Mouse (Mus musculus) forebrain, postnatal 0 days (tissue): ENCODE results near the gene Gart. TPM values are rescaled to one million over a fixed set of nuclear protein-coding genes. Genes with fewer than 3 reads are reported as not detected.
A peak's percentile ranks its signal among the peaks of the same experiment; 100 is the strongest.
"Not testable (repeated sequence)": the region's sequence is repeated elsewhere in the genome, so short reads cannot be mapped to it uniquely, and the experiment has no call there.

Experiments
- ATAC-seq: fragments of 200-750 bp; cut with Nextera tagmentation; 2 replicates; pipeline ENCODE4 v1.8.0; 2017; ENCODE audit warnings: mild to moderate bottlenecking, moderate library complexity
- DNase-seq: peaks from one replicate; pipeline ENCODE4 v3.0.0-alpha.2; 2015
- H3K27ac ChIP-seq: fragments of 300-500 bp; sonication (generic); 2 replicates; pipeline ENCODE4 v1.5.1; 2014; ENCODE audit warnings: low read depth, mild to moderate bottlenecking, antibody characterized with exemption, low read length, moderate library complexity, mixed read lengths
- H3K27me3 ChIP-seq: fragments of 300-500 bp; sonication (generic); 2 replicates; pipeline ENCODE4 v1.6.1; 2014; ENCODE audit warnings: mild to moderate bottlenecking, low read length, mixed read lengths; ENCODE audit not compliant: insufficient read depth
- H3K36me3 ChIP-seq: fragments of 300-500 bp; sonication (generic); 2 replicates; pipeline ENCODE4 v1.6.1; 2014; ENCODE audit warnings: mild to moderate bottlenecking, moderate library complexity; ENCODE audit not compliant: insufficient read depth
- H3K4me1 ChIP-seq: fragments of 300-500 bp; sonication (generic); 2 replicates; pipeline ENCODE4 v1.6.1; 2014; ENCODE audit warnings: antibody characterized with exemption; ENCODE audit not compliant: insufficient read depth
- H3K4me2 ChIP-seq: fragments of 300-500 bp; sonication (generic); 2 replicates; pipeline ENCODE4 v1.6.1; 2014; ENCODE audit warnings: low read depth, mild to moderate bottlenecking, moderate library complexity
- H3K4me3 ChIP-seq: fragments of 300-500 bp; sonication (generic); 2 replicates; pipeline ENCODE4 v1.5.1; 2014; ENCODE audit warnings: low read depth, low read length, mixed read lengths
- H3K9ac ChIP-seq: fragments of 300-500 bp; sonication (generic); 2 replicates; pipeline ENCODE4 v1.6.1; 2014; ENCODE audit warnings: mild to moderate bottlenecking
- H3K9me3 ChIP-seq: fragments of 300-500 bp; sonication (generic); 2 replicates; pipeline ENCODE4 v1.6.1; 2016; ENCODE audit warnings: low read length
- CTCF ChIP-seq: sonication (generic); IDR thresholded peaks from 2 replicates; pipeline ENCODE4 v1.5.1; 2016; ENCODE audit warnings: antibody characterized with exemption, control low read depth, low read depth
- WGBS: fragments of 180-500 bp; shearing (Covaris S2); extraction: QIAGEN DNeasy Blood & Tissue Kit; methylation state at CpG from one replicate; pipeline ENCODE4 v1.1.7; 2014; 5-methylcytosine and 5-hydroxymethylcytosine counted together
- polyA plus RNA-seq: library from polyadenylated mRNA; unstranded; fragments of >200 nt; fragmentation: Nextera tagmentation; extraction: Ambion mirVana; gene quantifications from 2 replicates; pipeline ENCODE4 v1.2.1, GENCODE M21; 2015
- total RNA-seq: library from RNA; depleted of rRNA; stranded (reverse); fragments of >200 nt; gene quantifications from 2 replicates; pipeline ENCODE4 v1.2.3, GENCODE M21; 2014

Gene Gart
- total and polyA plus RNA-seq, 2 experiments from 2014 or later, result 36.7 to 44.0 TPM

DNA sequence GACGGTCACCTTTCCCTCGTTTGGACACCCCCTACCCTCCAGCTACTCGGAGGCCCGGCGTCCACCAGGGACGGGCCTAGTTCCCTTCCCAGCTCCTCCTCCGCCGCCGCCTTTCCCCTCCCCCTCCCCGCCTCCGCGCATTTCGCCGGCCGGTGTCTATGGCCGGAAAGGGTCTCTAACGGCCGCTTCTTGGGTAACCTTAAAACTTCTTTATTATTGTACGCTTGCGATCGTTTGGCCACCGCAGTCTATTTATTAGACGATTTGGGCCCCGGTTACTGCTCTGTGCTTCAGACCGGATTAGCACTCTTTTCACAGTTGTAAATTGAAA lies 1.4 kb upstream of the Gart start:
- Histone ChIP-seq H3K27me3 (no peaks in the 10 kb centered on the region), H3K4me1 (peaks cover 4% of the 10 kb centered on the region; the same call in 1 of the 2 replicates), H3K9ac (peak overlapping the region; percentile 95), H3K36me3 (peaks cover 8% of the 10 kb centered on the region), H3K27ac (peak overlapping the region; percentile 99), H3K4me2 (peak overlapping the region; percentile 52), H3K4me3 (peak overlapping the region; percentile 85), H3K9me3 (no peaks in the 10 kb centered on the region)
- no peak for TF ChIP-seq CTCF
- ATAC-seq (peak; percentile 30), DNase-seq (no peak)
- WGBS, result 4% methylated on average over 24 of the region's 25 CpGs

DNA sequence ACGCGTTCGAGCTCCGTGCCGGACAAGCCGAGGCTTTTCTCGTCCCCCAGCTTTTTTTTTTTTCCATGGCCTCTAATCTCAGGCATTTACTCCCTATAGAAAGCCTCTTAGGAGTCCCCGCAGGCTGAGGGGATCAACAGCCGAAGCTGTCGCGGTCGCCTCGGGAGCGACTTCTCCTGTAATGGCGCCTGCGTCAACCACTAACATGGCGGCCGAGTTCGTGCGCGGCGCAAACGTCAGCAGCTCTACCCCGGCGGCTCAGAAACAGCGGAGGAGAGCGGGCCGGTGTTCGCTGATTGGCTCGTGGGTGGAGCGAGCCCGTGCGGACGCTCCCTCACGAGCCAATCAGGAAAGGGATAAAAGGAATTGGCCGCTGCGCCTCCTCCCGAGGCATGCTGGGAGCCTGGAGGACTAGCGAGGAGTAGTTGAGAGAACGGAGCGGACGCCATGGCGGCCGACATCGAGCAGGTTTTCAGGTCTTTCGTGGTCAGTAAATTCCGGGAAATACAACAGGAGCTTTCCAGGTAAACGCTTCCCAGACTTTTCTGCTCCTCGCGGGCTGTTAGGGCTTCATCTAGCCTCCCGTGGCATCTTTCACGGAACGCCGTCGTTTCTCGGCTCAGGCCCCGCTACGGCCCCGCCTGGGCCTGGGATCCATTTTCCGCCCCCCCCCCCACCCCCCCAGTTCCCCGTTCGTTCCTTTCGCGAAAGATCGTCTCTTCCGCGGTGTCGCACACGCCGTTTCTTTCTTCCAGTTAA lies 888 bp upstream of the Gart start, which contains the start of gene Son:
Son (plus strand) TSS at position 46 of the 759 bp plus-strand sequence.
- ATAC-seq, result peak; percentile 98
- Histone ChIP-seq H3K4me2 (peak within 1 kb of the TSS; percentile 96), H3K4me3 (peak within 1 kb of the TSS; percentile 85), H3K4me1 (peaks cover 4% of the 10 kb centered on the region; the same call in 1 of the 2 replicates), H3K9ac (peak within 1 kb of the TSS; percentile 95), H3K27ac (peak within 1 kb of the TSS; percentile 99), H3K36me3 (peaks cover 11% of the 10 kb centered on the region), H3K27me3 (no peaks in the 10 kb centered on the region), H3K9me3 (no peaks in the 10 kb centered on the region)
- 0 out of 2 replicates have a peak, but pooled peaks have one; percentile 2 for TF ChIP-seq CTCF
- WGBS, result 2% methylated on average over 70 of the region's 70 CpGs
- DNase-seq, result peak; percentile 99

GRCm38 (mm10) chr16:91645995-91646602 lies 653 bp downstream of the Gart start:
- Histone ChIP-seq H3K4me3 (peak overlapping the region; percentile 85), H3K4me2 (peak overlapping the region; percentile 96), H3K27me3 (no peaks in the 10 kb centered on the region), H3K9ac (peak overlapping the region; percentile 95), H3K36me3 (peaks cover 17% of the 10 kb centered on the region), H3K4me1 (peaks cover 4% of the 10 kb centered on the region; the same call in 1 of the 2 replicates), H3K9me3 (no peaks in the 10 kb centered on the region), H3K27ac (peak overlapping the region; percentile 99)
- DNase-seq (peak; percentile 35), ATAC-seq (no peak)
- WGBS, result under 1% methylated on average over 11 of the region's 11 CpGs
- no peak; the same call in 1 of the 2 replicates for TF ChIP-seq CTCF

GRCm38 (mm10) chr16:91645420-91645819 lies 1.3 kb downstream of the Gart start:
- DNase-seq, H3K27ac ChIP-seq, H3K4me2 ChIP-seq, H3K9me3 ChIP-seq, H3K9ac ChIP-seq, ATAC-seq, H3K4me3 ChIP-seq, H3K4me1 ChIP-seq, H3K27me3 ChIP-seq: not testable (repeated sequence)
- no CpG with 5 or more reads among the region's 2 CpGs for WGBS
- H3K36me3 ChIP-seq, result peaks cover 23% of the 10 kb centered on the region

GRCm38 (mm10) chr16:91644901-91645300 lies 1.9 kb downstream of the Gart start:
- Histone ChIP-seq H3K27ac (no peak overlapping the region), H3K4me3 (no peak overlapping the region), H3K27me3 (no peaks in the 10 kb centered on the region), H3K4me2 (no peak overlapping the region), H3K4me1 (peaks cover 4% of the 10 kb centered on the region; the same call in 1 of the 2 replicates), H3K9me3 (no peaks in the 10 kb centered on the region), H3K9ac (no peak overlapping the region), H3K36me3 (peaks cover 28% of the 10 kb centered on the region)
- ATAC-seq (no peak), DNase-seq (no peak)
- 84% methylated on average over 2 of the region's 2 CpGs for WGBS
- no peak for TF ChIP-seq CTCF

- Histone ChIP-seq H3K9ac (no peak overlapping the region), H3K36me3 (peaks cover 72% of the 10 kb centered on the region), H3K27ac (no peak overlapping the region), H3K4me1 (no peaks in the 10 kb centered on the region), H3K4me3 (no peak overlapping the region), H3K4me2 (no peak overlapping the region), H3K27me3 (no peaks in the 10 kb centered on the region), H3K9me3 (no peaks in the 10 kb centered on the region)
- WGBS, result 93% methylated on average over 8 of the region's 8 CpGs
- no peak for TF ChIP-seq CTCF
- ATAC-seq, result no peak
- DNase-seq, result no peak
Observed at GRCm38 (mm10) chr16:91640171-91640570, 6.6 kb downstream of the Gart start.

DNA sequence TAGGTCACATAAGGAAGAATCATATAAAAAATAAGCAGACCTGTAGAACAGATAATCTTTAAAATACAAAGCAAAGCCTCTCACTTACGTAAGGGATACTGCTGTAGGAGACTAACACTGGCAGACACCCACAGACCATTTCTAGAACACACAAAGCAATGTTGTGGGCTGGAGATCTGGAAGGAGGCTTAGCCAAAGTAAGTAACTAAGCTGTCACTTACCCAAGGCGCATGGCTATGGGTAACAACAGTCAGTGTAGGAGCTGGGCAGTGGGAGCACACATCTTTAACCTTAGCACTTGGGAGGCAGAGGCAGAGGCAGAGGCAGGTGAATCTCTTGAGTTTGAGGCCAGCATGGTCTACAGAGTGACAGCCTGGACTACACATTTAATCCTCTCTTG lies 7.1 kb downstream of the Gart start:
- no peaks in the 10 kb centered on the region for H3K4me1 ChIP-seq
- no peak for TF ChIP-seq CTCF
- 93% methylated on average over 2 of the region's 2 CpGs for WGBS
- H3K4me3 ChIP-seq, result no peak overlapping the region
- no peak overlapping the region for H3K9ac ChIP-seq
- no peak for DNase-seq
- no peak overlapping the region for H3K27ac ChIP-seq
- peaks cover 76% of the 10 kb centered on the region for H3K36me3 ChIP-seq
- ATAC-seq, result no peak
- no peaks in the 10 kb centered on the region for H3K27me3 ChIP-seq
- no peaks in the 10 kb centered on the region for H3K9me3 ChIP-seq
- no peak overlapping the region for H3K4me2 ChIP-seq
